Mouse (Mus musculus) left cerebral cortex, adult 8-10 months (tissue): ENCODE results near the gene Ncf4. TPM values are rescaled to one million over a fixed set of nuclear protein-coding genes. Genes with fewer than 3 reads are reported as not detected.

Source experiments
- DNase-seq, 2 experiments: peaks; one replicate each; pipeline ENCODE4 v3.0.0; 2022; ENCODE audit warnings: low spot score in 2 of 2
- microRNA-seq, 2 experiments: library from miRNA; unstranded; fragments of <30 nt; microRNA quantifications; one replicate each; pipeline ENCODE4 v1.2.0; 2022
- total RNA-seq, 4 experiments: library from RNA; stranded (reverse); gene quantifications; 2 replicates each; pipeline ENCODE4 v1.2.4; 2022

Gene Ncf4
- total RNA-seq, 4 experiments from 2014 or later = 1.1 to 3.3 (median 1.5) TPM

- DNase-seq = no peak
Observed at GRCm38 (mm10) chr15:78309865-78310264, 65.3 kb downstream of the Ncf4 start.

GRCm38 (mm10) chr15:78310971-78311370, 66.4 kb downstream of the Ncf4 start:
- DNase-seq = no peak

Small RNA genes within 50 kb of the gene (microRNA-seq; reads per million reads assigned to microRNA genes)
- gene Mir7676-1 = 0 reads per million in 2 experiments

Other genes starting within 250 kb of the Ncf4 start
- gene Cacng2, start 124.8 kb upstream of the Ncf4 start, total RNA-seq = 10 to 100 TPM; 45.3 to 47.1 (median 46.5) TPM
- gene Ift27, start 70.7 kb upstream of the Ncf4 start, total RNA-seq = 10 to 100 TPM; 30.6 to 34.2 (median 31.9) TPM
- gene Pvalb, start 38.4 kb upstream of the Ncf4 start, total RNA-seq = 100 to 1,000 TPM; 101 to 113 (median 102) TPM
- gene Csf2rb2, start 60.9 kb downstream of the Ncf4 start, total RNA-seq = 1 to 10 TPM in 2 of 4 experiments, under 1 TPM in 2; 0.27 to 3.0 (median 1.2) TPM
- gene Csf2rb, start 81.0 kb downstream of the Ncf4 start, total RNA-seq = 1 to 10 TPM in 3 of 4 experiments, under 1 TPM in 1; 0.83 to 5.7 (median 2.2) TPM
- gene Tex33, start 151.1 kb downstream of the Ncf4 start, total RNA-seq = not detected
- 10 to 100 TPM; 33.6 to 37.8 (median 36.0) TPM for gene Tst, start 161.1 kb downstream of the Ncf4 start, total RNA-seq
- gene Mpst, start 161.6 kb downstream of the Ncf4 start, total RNA-seq = 10 to 100 TPM; 31.4 to 38.1 (median 34.6) TPM
- 100 to 1,000 TPM; 299 to 358 (median 333) TPM for gene Kctd17, start 183.8 kb downstream of the Ncf4 start, total RNA-seq
- 1 to 10 TPM; 1.1 to 1.7 (median 1.2) TPM for gene Tmprss6, start 223.8 kb downstream of the Ncf4 start, total RNA-seq